Mouse (Mus musculus) heart, postnatal 0 days (tissue): Measurements from ENCODE around the gene Tigar.

Source experiments
- CTCF ChIP-seq: IDR thresholded peaks from 2 replicates; pipeline ENCODE4 v1.5.1; 2016; ENCODE audit warnings: antibody characterized with exemption, control low read depth, low read depth
- EP300 ChIP-seq: IDR thresholded peaks from 2 replicates; pipeline ENCODE4 v1.6.1; 2016; ENCODE audit warnings: antibody characterized with exemption, low read depth

DNA sequence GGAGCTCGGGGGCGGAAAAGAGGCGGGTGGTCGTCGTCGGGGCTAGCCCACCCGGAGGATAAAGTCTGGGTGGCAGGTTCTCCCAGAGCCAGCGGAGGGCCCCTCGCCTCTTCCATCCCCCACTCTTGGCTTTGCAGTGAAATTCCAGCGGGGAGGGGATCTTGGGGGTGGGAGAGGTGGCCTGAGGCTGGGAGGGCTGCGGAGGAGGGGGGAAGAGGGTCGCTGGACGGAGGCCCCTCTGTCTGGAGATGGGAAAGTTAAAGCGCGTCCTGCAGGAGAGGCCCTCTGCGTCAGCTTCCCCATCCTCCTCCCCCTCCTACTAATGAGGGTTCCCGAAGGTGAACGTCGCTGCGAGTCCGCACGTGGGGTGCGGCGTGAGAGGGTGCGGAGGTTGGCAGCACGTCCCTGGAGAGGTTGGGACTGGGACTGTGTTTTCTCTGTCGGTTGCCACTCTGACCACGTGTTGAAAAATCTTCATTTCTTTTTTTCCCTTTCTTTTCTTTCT, 44.0 kb upstream of the Tigar start:
- TF ChIP-seq CTCF (no peak), EP300 (no peak)
